Comparison of ENCODE assay signal across 17 mouse cellular contexts in genomic region chr4:114339793-114340192, GRCm38 (mm10).
DNase-seq lines count a peak whose midpoint lies in the region.
"Had no signal": no experiment of that assay in that cellular context is flagged by ENCODE, and none has a peak within 500 bp of the region (broad histone marks: within the 10 kb centered on the region; RNA-seq: fewer than 3 reads in every experiment).

No protein-coding gene starts in this region.

- H3K4me3 ChIP-seq in heart, embryonic 10.5 days = no peak overlapping the region
- H3K4me3 ChIP-seq: forebrain, embryonic 10.5 days; hindbrain, embryonic 10.5 days; limb, embryonic 15.5 days; midbrain, embryonic 12.5 days had no signal

- H3K4me1 ChIP-seq in heart, embryonic 10.5 days = no peaks in the 10 kb centered on the region
- H3K4me1 ChIP-seq: forebrain, embryonic 10.5 days; hindbrain, embryonic 10.5 days; midbrain, embryonic 12.5 days had no signal

- H3K36me3 ChIP-seq in heart, embryonic 10.5 days = no peaks in the 10 kb centered on the region
- H3K36me3 ChIP-seq: forebrain, embryonic 10.5 days; hindbrain, embryonic 10.5 days; limb, embryonic 15.5 days; midbrain, embryonic 12.5 days had no signal

- DNase-seq in heart, adult 11 months = peak; percentile 89
- no peak for DNase-seq in heart, embryonic 10.5 days (ENCODE audit: low spot score)
- DNase-seq in kidney, adult 18-20 months = peak; percentile 66
- peak; percentile 73 for DNase-seq in kidney, postnatal 14 days
- DNase-seq in lung, postnatal 4 days = peak; percentile 6 to 69
- no peak for DNase-seq in adrenal gland, adult 2 months
- no peak for DNase-seq in gastrocnemius, postnatal 4 days (ENCODE audit: low spot score in 2 of 2)
- DNase-seq in left cerebral cortex, adult 11 months (ENCODE audit: low spot score) = no peak
- DNase-seq: cerebellum, adult 11 months; cerebellum, postnatal 36 days; gastrocnemius, postnatal 36 days; right cerebral cortex, postnatal 4 days had no signal

- no peak overlapping the region for H3K27ac ChIP-seq in heart, embryonic 10.5 days
- H3K27ac ChIP-seq: forebrain, embryonic 10.5 days; hindbrain, embryonic 10.5 days; limb, embryonic 15.5 days; macrophage; midbrain, embryonic 12.5 days had no signal

- WGBS in heart, embryonic 10.5 days = 55% methylated on average over 5 of the region's 5 CpGs

- H3K27me3 ChIP-seq in heart, embryonic 10.5 days (ENCODE audit: insufficient read depth, poor library complexity, severe bottlenecking) = peaks cover 21% of the 10 kb centered on the region
- H3K27me3 ChIP-seq: midbrain, embryonic 12.5 days had no signal

- H3K9me3 ChIP-seq in heart, embryonic 10.5 days = no peaks in the 10 kb centered on the region
- H3K9me3 ChIP-seq: forebrain, embryonic 10.5 days; hindbrain, embryonic 10.5 days; limb, embryonic 15.5 days; midbrain, embryonic 12.5 days had no signal

Comparison
In these comparisons a context has a peak if more than half of its experiments do, and no peak if none do; other contexts are left out.
1. DNase-seq: peak in heart, adult 11 months (single experiment), kidney, adult 18-20 months (single experiment), kidney, postnatal 14 days (single experiment) and lung, postnatal 4 days (2 of 2); none in heart, embryonic 10.5 days (single experiment), adrenal gland, adult 2 months (single experiment), gastrocnemius, postnatal 4 days (0 of 2) and left cerebral cortex, adult 11 months (single experiment).